Mouse (Mus musculus): ENCODE data around the gene Ddx27. TPM values are rescaled to one million over a fixed set of nuclear protein-coding genes. Genes with fewer than 3 reads are reported as not detected.

Gene Ddx27
- polyA plus RNA-seq (2015; fragmentation: Illumina TruSeq; extraction: RNeasy Lipid Tissue Mini Kit (QIAGEN cat#74804); ENCODE audit: insufficient read depth, low replicate concordance): 43.1 TPM

GRCm38 (mm10) chr2:167014702-167015381 is at the start of gene Ddx27:
Ddx27 (plus strand) TSS chr2:167015193.

GRCm38 (mm10) chr2:166995796-166996532 is 19.0 kb upstream of the Ddx27 start, which contains the start of gene Stau1:
Stau1 (minus strand) TSS chr2:166996299.

GRCm38 (mm10) chr2:167062965-167063880 is 48.2 kb downstream of the Ddx27 start, which contains the start of gene Znfx1:
Znfx1 (minus strand) TSS chr2:167063015.

Other genes with a start within 250 kb of the Ddx27 start
- gene Trp53rkb, start 222.7 kb upstream of the Ddx27 start, polyA plus RNA-seq (2015; fragmentation: Illumina TruSeq; extraction: RNeasy Lipid Tissue Mini Kit (QIAGEN cat#74804); ENCODE audit: insufficient read depth, low replicate concordance): 1.9 TPM
- 23.2 TPM for gene Arfgef2, start 209.6 kb upstream of the Ddx27 start, polyA plus RNA-seq (2015; fragmentation: Illumina TruSeq; extraction: RNeasy Lipid Tissue Mini Kit (QIAGEN cat#74804); ENCODE audit: insufficient read depth, low replicate concordance)
- 107 TPM for gene Cse1l, start 109.2 kb upstream of the Ddx27 start, polyA plus RNA-seq (2015; fragmentation: Illumina TruSeq; extraction: RNeasy Lipid Tissue Mini Kit (QIAGEN cat#74804); ENCODE audit: insufficient read depth, low replicate concordance)
- gene Stau1, start 18.9 kb upstream of the Ddx27 start, polyA plus RNA-seq (2015; fragmentation: Illumina TruSeq; extraction: RNeasy Lipid Tissue Mini Kit (QIAGEN cat#74804); ENCODE audit: insufficient read depth, low replicate concordance): 64.3 TPM
- gene Znfx1, start 47.8 kb downstream of the Ddx27 start, polyA plus RNA-seq (2015; fragmentation: Illumina TruSeq; extraction: RNeasy Lipid Tissue Mini Kit (QIAGEN cat#74804); ENCODE audit: insufficient read depth, low replicate concordance): 29.6 TPM
- gene Kcnb1, start 175.0 kb downstream of the Ddx27 start, polyA plus RNA-seq (2015; fragmentation: Illumina TruSeq; extraction: RNeasy Lipid Tissue Mini Kit (QIAGEN cat#74804); ENCODE audit: insufficient read depth, low replicate concordance): 3.4 TPM
- gene Ptgis, start 225.4 kb downstream of the Ddx27 start, polyA plus RNA-seq (2015; fragmentation: Illumina TruSeq; extraction: RNeasy Lipid Tissue Mini Kit (QIAGEN cat#74804); ENCODE audit: insufficient read depth, low replicate concordance): 3.2 TPM